Mouse (Mus musculus) ES-E14 (cell line): ENCODE data around the gene Oser1.

Source experiments
- CHD2 ChIP-seq: IDR thresholded peaks from 2 replicates; pipeline ENCODE4 v1.6.1; 2014; ENCODE audit warnings: mild to moderate bottlenecking, low read depth, low read length, inconsistent platforms
- ZC3H11A ChIP-seq: IDR thresholded peaks from 2 replicates; pipeline ENCODE4 v1.6.1; 2012; ENCODE audit warnings: low read depth, mild to moderate bottlenecking, inconsistent platforms, low read length, borderline replicate concordance
- ZNF384 ChIP-seq: IDR thresholded peaks from 2 replicates; pipeline ENCODE4 v1.6.1; 2012; ENCODE audit warnings: low read depth, low read length, inconsistent platforms

DNA sequence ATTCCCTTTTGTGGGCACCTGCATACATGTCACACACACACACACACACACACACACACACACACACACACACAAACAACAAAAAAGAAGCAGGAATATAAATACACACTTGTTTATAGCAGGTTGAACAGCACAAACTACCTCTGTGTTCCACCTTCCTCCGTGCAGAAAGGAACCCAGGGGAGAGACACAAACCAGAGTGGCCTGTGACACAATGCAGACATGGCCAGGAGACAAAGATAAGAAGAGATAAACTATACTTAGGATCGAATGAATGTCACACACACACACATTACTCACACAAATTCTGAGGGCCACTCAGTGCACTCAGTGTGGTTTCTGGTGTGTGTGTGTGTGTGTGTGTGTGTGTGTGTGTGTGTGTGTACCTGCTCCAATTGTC, 65.2 kb downstream of the Oser1 start:
- TF ChIP-seq CHD2 (no peak), ZC3H11A (no peak), ZNF384 (no peak)
